Mouse (Mus musculus): ENCODE measurements around the gene Eed. TPM values are rescaled to one million over a fixed set of nuclear protein-coding genes. Genes with fewer than 3 reads are reported as not detected.
A peak's percentile ranks its signal among the peaks of the same experiment; 100 is the strongest.

Gene Eed
- total RNA-seq, 2 experiments from 2014 or later: 21.8 to 27.4 TPM

- intact Hi-C loops (cut with DNase I): no loop called here
- DNase-seq (ENCODE audit: extremely low spot score in 1 of 2, low spot score in 2 of 2): no peak
Measured at GRCm38 (mm10) chr7:89916711-89917110, 64.1 kb downstream of the Eed start.

GRCm38 (mm10) chr7:89913432-89914158, 67.2 kb downstream of the Eed start:
- DNase-seq (ENCODE audit: extremely low spot score in 1 of 2, low spot score in 2 of 2): no peak
- intact Hi-C loops (cut with DNase I): no loop called here

GRCm38 (mm10) chr7:89912356-89912755, 68.4 kb downstream of the Eed start:
- intact Hi-C loops (cut with DNase I): no loop called here
- no peak for DNase-seq (ENCODE audit: extremely low spot score in 1 of 2, low spot score in 2 of 2)

GRCm38 (mm10) chr7:89909711-89910110, 71.1 kb downstream of the Eed start:
- DNase-seq (ENCODE audit: extremely low spot score in 1 of 2, low spot score in 2 of 2): no peak
- intact Hi-C loops (cut with DNase I): no loop called here

GRCm38 (mm10) chr7:89908899-89909621, 71.7 kb downstream of the Eed start:
- intact Hi-C loops (cut with DNase I): no loop called here
- DNase-seq (ENCODE audit: extremely low spot score in 1 of 2, low spot score in 2 of 2): no peak

GRCm38 (mm10) chr7:89908421-89908820, 72.4 kb downstream of the Eed start:
- intact Hi-C loops (cut with DNase I): no loop called here
- no peak for DNase-seq (ENCODE audit: extremely low spot score in 1 of 2, low spot score in 2 of 2)

- intact Hi-C loops (cut with DNase I): no loop called here
- DNase-seq (ENCODE audit: extremely low spot score in 1 of 2, low spot score in 2 of 2): peak; percentile 34 to 73
Measured at GRCm38 (mm10) chr7:89907950-89908349, 72.8 kb downstream of the Eed start.

Other genes with a start within 250 kb of the Eed start
- under 1 TPM; 0.24 to 0.32 TPM for gene Ccdc81, start 77.4 kb downstream of the Eed start, total RNA-seq (2021)
- gene Hikeshi, start 39.8 kb downstream of the Eed start, total RNA-seq (2021): 10 to 100 TPM; 76.8 to 94.9 TPM
- 100 to 1,000 TPM; 180 to 182 TPM for gene Picalm, start 149.2 kb upstream of the Eed start, total RNA-seq (2021)

All from left cerebral cortex, postnatal 10 days (tissue).